Mouse (Mus musculus) stomach, postnatal 0 days (tissue): ENCODE measurements around the gene Sh3bgrl3.

ENCODE experiments used
- CTCF ChIP-seq: IDR thresholded peaks from 2 replicates; pipeline ENCODE4 v1.5.1; 2016; ENCODE audit warnings: antibody characterized with exemption, low read depth, mild to moderate bottlenecking, moderate library complexity
- EP300 ChIP-seq: optimal IDR thresholded peaks from 2 replicates; pipeline ENCODE3; 2016; ENCODE audit warnings: antibody characterized with exemption

DNA sequence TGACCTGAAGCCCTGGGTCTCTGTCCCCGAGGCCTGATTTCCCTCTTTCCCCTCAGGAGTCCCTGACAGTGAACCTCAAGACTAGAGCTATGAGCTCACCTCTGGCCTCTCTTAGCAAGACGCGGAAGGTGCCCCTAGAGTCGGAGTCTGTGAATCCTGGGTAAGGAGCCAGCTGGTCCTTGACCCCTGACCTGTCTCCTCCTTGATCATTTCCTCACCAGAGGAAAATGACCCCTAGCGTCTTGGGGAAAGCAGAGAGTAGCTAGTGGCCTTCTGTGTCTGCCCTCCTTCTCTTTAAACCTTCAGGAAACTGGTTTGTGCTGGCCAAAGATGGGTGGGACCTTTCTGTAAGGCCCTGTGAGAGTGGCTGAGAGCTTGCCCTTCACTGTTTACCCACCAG is 20.4 kb downstream of the Sh3bgrl3 start:
- TF ChIP-seq CTCF (no peak), EP300 (no peak)
